Mouse (Mus musculus): Measurements from ENCODE around the gene Ift122. TPM values are rescaled to one million over a fixed set of nuclear protein-coding genes. Genes with fewer than 3 reads are reported as not detected.
A peak's percentile ranks its signal among the peaks of the same experiment; 100 is the strongest.

Gene Ift122
- 18.8 and 18.9 TPM in 2 replicates for polyA plus RNA-seq (2015; fragmentation: Nextera tagmentation; extraction: Ambion mirVana)

DNA sequence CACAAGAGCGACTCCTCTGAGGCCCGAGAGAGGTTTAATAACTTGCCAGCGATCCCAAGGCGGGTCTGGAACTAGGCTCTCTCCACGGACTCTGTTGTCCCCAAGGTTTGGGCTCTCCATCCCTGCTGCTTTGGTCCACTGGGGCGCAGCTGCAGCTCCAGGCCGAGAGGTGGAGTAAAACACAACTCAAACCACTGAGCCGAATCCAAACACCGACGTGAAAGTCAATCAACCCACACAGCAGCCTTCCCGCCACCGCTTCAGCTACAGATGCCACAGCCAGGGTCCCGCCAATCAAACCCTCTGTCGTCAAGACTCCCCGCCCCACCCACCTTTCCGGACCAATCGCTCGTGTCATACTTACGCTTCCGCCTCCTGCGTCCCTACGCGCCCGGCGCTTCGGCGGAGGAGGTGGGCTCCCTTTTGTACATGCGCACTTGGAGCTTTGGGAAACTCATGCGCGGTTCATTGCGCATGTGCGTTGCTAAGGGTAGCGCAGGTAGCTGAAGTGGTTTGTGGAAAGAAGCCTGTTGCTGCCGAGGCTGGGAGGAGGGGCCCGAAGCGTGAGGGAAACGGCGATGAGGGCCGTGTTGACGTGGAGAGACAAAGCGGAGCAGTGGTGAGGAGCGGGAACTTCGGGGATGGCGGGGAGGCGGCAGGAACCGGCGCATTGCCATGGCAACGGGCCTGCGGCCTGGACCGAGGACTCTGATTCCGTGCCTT lies at the start of gene Ift122, which contains the start of gene Mbd4:
Gene Ift122, plus strand, starts transcription at position 380 of the 723 bp plus-strand sequence.
Gene Mbd4, minus strand, starts transcription at position 281 of the 723 bp plus-strand sequence.
- Histone ChIP-seq H3K4me2 (peak within 1 kb of the TSS; percentile 71), H3K4me3 (replicated peaks) (peak within 1 kb of the TSS; percentile 67), H3K27ac (peak within 1 kb of the TSS; percentile 90), H3K27me3 (replicated peaks) (no peaks in the 10 kb centered on the region), H3K9ac (peak within 1 kb of the TSS; percentile 53), H3K9me3 (no peaks in the 10 kb centered on the region), H3K36me3 (peaks cover 6% of the 10 kb centered on the region; the same call in 1 of the 2 replicates), H3K4me1 (peaks cover 12% of the 10 kb centered on the region; the same call in 1 of the 2 replicates)
- under 1% methylated on average over 51 of the region's 51 CpGs for WGBS
- peak; percentile 98 for ATAC-seq (ENCODE audit: insufficient read depth, low FRiP score, low read depth)

DNA sequence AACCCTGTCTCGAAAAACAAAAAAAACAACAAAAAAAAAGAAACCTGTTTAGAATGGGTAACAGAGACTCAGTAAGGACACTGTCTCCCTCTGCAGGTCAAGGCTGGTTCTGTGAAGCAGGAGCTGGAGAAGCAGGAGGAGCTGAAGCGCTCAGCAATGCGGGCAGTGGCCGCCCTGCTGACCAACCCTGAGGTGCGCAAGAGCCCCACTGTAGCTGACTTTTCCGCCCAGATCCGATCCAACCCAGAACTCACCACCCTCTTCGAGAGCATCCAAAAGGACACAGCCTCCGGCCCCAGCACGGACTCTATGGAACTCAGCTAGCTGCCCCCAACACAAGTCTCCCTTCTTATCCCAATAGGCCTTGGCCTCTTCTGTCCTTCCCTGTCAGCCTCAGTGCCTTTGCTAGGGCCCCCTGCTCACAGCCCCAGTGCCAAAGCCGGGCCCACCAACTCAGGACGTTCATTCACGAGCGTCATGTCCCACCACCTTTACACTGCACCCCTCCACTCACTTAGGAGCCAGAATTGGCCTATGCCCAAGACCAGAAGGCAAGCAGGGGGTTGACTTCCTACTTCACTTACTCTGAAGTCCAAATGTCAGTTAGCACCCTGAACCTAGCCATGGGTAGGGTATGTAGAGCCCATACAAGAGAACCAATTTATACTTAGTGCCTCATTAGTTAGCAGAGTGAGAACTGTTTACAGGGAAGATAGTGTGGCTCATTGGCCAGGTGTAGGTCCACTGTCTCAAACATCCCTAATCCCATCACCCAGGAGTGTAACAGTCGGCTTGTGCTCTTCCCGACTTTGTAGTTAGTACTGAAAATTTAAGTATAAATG lies 49.5 kb upstream of the Ift122 start:
- Histone ChIP-seq H3K4me3 (replicated peaks) (no peak overlapping the region), H3K4me1 (peaks cover 18% of the 10 kb centered on the region), H3K27me3 (replicated peaks) (no peaks in the 10 kb centered on the region), H3K27ac (no peak overlapping the region), H3K9me3 (no peaks in the 10 kb centered on the region), H3K4me2 (no peak overlapping the region), H3K9ac (no peak overlapping the region), H3K36me3 (peaks cover 49% of the 10 kb centered on the region)
- 41% methylated on average over 16 of the region's 16 CpGs for WGBS
- peak; percentile 48; the same call in 1 of the 2 replicates for ATAC-seq (ENCODE audit: insufficient read depth, low FRiP score, low read depth)

DNA sequence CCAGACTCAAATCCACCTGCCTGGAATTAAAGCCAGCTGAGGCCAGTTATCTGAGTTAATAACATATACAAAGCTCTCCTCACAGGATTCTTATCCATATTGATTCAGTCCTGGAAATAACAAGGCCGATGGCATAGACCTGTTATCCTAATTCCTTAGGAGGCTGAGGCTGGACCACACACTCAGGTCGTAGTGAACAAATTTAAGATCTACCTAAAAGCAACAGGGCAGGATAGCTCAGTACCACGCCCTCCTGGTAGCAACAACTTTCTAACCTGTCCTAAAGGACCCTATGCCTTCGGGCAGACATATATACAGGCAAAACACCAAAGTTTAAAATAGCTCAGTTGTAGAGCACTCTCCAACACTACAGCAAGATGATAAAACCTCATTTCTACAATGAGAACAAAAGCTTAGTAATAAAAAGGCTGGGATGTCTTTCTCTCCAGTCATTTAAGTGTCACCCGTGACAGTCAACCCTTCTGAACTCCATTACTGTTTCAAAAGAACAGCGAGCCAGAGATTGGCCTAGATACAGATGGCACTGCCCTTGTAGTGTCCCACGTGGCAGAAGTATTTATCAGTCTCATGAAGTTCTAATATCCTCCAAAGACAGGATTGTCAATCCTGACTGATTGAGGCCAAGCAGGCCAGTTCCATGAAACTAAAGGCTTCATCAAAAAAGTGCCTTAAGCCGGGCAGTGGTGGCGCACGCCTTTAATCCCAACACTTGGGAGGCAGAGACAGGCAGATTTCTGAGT lies 48.7 kb upstream of the Ift122 start:
- no peak for ATAC-seq (ENCODE audit: insufficient read depth, low FRiP score, low read depth)
- no peaks in the 10 kb centered on the region for H3K27me3 ChIP-seq (replicated peaks)
- H3K4me2 ChIP-seq: no peak overlapping the region
- peaks cover 45% of the 10 kb centered on the region for H3K36me3 ChIP-seq
- WGBS: 65% methylated on average over 10 of the region's 10 CpGs
- no peak overlapping the region for H3K9ac ChIP-seq
- no peak overlapping the region for H3K27ac ChIP-seq
- no peak overlapping the region for H3K4me3 ChIP-seq (replicated peaks)
- H3K9me3 ChIP-seq: no peaks in the 10 kb centered on the region
- peaks cover 18% of the 10 kb centered on the region for H3K4me1 ChIP-seq

DNA sequence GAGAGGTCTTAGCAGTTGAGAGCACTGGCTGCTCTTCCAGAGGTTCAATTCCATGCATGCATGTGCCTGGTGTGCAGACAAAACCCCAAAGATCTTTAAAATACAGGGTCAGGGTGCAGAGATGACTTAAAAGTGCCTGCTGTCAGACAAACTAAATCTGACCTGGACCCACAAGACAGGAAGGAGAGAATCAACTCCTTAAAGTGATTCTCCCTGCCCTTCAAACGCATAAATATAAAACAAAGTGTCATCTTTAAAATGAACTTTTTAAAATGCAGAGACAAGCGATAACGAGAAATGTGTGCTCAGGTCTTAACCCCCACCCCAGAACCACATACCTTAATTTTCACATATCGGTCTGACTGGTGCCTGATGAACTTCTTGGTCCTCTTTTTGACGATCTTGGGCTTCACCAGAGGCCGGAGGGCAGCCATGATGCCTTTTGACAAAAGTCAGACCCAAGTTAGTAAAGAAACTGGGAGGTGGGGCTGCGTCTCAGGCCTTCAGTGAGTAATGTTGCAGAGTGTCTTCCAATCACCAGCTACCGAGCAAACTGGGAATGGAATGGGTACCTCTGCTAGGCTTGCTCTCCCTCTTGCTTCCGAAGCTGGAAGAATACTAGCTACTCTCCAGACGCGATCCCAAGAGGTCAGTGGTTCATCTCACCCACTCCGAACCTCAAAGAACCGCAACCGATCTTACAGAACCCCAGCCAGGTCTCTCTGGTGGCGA lies 45.6 kb upstream of the Ift122 start:
- Histone ChIP-seq H3K9me3 (no peaks in the 10 kb centered on the region), H3K27ac (peak overlapping the region; percentile 96), H3K36me3 (peaks cover 30% of the 10 kb centered on the region), H3K4me3 (replicated peaks) (peak overlapping the region; percentile 98), H3K4me1 (peaks cover 18% of the 10 kb centered on the region), H3K27me3 (replicated peaks) (no peaks in the 10 kb centered on the region), H3K4me2 (peak overlapping the region; percentile 85), H3K9ac (peak overlapping the region; percentile 92)
- 2% methylated on average over 15 of the region's 15 CpGs for WGBS
- ATAC-seq (ENCODE audit: insufficient read depth, low FRiP score, low read depth): no peak

DNA sequence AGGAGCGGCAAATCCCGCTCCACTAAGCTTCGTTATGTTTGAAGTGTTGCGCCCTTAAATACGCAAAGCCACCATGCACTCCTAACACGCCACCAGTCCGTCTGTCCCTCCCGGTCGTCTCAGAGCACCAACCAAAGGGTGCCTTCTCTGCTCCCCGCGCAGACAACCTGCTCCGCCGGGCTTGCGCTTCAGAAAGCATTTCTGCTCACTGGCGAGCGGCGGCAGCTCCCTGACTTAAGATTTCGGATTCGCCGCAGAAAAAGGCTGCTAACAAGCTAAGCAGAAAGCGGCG lies 45.1 kb upstream of the Ift122 start:
- Histone ChIP-seq H3K9ac (peak overlapping the region; percentile 92), H3K36me3 (peaks cover 28% of the 10 kb centered on the region), H3K27ac (peak overlapping the region; percentile 96), H3K4me3 (replicated peaks) (peak overlapping the region; percentile 98), H3K9me3 (no peaks in the 10 kb centered on the region), H3K27me3 (replicated peaks) (no peaks in the 10 kb centered on the region), H3K4me2 (peak overlapping the region; percentile 85), H3K4me1 (peaks cover 18% of the 10 kb centered on the region)
- WGBS: under 1% methylated on average over 22 of the region's 22 CpGs
- no peak for ATAC-seq (ENCODE audit: insufficient read depth, low FRiP score, low read depth)

DNA sequence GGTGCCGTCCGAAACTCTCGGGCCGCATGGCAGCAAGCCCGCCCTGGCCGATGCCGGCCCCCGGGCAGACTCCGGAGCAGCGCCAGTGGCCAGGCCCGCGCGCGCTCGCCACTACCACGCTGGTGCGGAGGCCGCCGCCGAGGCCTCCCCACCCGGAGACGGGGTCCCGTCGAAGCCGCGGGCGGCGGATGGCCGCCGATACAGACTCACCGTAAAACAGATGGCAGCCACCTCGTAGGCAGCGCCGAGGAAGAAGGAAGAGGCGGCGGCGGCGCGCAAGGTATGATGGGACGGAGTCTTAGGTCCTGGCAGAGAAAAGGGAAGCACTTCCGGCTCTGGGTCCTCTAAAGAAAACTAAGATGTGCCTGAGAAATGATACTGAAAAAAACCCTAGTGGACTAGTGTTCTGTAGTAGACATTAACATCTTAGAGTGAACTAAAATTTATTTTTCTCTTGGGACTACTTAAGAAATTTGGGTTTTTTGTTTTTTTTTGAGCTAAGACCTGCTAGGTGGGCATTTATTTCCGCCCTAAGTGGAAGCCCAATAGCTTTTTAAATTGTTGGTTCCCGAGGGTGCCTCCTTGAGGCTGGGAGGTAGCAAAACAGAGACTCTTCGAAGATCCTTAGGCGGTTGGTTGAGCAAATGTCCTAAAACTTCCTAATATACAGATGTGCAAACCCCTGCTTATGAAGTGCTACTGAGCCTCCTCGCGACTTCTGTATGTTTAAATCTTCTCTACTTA lies 44.6 kb upstream of the Ift122 start, which contains the start of gene Rpl32:
Gene Rpl32, minus strand, starts transcription at position 260 of the 744 bp plus-strand sequence.
- Histone ChIP-seq H3K9ac (peak within 1 kb of the TSS; percentile 92), H3K4me3 (replicated peaks) (peak within 1 kb of the TSS; percentile 98), H3K27ac (peak within 1 kb of the TSS; percentile 96), H3K4me2 (peak within 1 kb of the TSS; percentile 85), H3K9me3 (no peaks in the 10 kb centered on the region), H3K27me3 (replicated peaks) (no peaks in the 10 kb centered on the region), H3K36me3 (peaks cover 28% of the 10 kb centered on the region), H3K4me1 (peaks cover 18% of the 10 kb centered on the region)
- under 1% methylated on average over 47 of the region's 47 CpGs for WGBS
- peak; percentile 83; the same call in 1 of the 2 replicates for ATAC-seq (ENCODE audit: insufficient read depth, low FRiP score, low read depth)

DNA sequence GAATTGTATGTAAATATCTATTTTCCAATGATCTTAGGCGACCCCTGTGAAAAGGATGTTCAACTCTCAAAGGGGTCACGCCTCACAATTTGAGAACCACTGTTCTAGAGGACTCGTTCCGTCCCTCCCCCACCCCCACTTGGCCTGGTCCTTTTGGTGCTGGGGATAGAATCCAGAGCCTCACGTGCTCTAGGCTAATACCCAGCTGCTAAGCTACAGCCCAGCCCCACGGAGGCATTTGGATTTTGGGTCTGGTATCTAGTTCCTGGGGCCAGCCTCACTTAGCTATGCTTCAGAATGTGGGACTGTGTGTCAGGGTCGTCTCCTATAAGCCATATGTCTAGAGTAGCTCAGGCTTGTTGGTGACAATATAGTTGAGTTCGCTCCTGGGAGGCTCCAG lies 41.7 kb upstream of the Ift122 start:
- 66% methylated on average over 8 of the region's 8 CpGs for WGBS

DNA sequence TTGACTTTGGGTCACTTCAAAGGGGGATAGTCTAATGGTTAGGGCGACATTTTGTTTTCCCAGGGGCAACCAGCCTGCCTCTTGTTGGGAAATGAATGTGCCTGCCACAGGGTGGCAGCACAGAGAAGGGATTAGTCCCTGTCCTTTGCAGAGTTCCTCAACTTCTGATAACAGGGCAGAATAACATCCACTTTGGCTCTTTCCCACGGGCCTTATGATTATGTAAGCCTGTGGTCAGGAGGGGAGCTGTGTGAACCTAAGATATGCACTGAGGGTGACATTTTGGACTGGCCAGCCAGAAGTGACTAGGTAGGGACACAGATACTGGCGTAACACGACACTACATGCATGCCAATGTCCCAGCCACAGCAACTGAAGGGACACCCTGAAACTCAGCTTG lies 39.2 kb upstream of the Ift122 start:
- Histone ChIP-seq H3K36me3 (no peaks in the 10 kb centered on the region), H3K9me3 (no peaks in the 10 kb centered on the region), H3K4me1 (no peaks in the 10 kb centered on the region), H3K4me3 (replicated peaks) (no peak overlapping the region), H3K4me2 (no peak overlapping the region), H3K27ac (no peak overlapping the region), H3K27me3 (replicated peaks) (no peaks in the 10 kb centered on the region), H3K9ac (no peak overlapping the region)
- ATAC-seq (ENCODE audit: insufficient read depth, low FRiP score, low read depth): no peak
- WGBS: 29% methylated on average over 4 of the region's 4 CpGs

More for the DNA sequence above, 41.7 kb upstream of the Ift122 start:
- Histone ChIP-seq H3K4me2 (no peak overlapping the region), H3K9ac (no peak overlapping the region), H3K27me3 (replicated peaks) (no peaks in the 10 kb centered on the region), H3K4me3 (replicated peaks) (no peak overlapping the region), H3K27ac (no peak overlapping the region), H3K9me3 (no peaks in the 10 kb centered on the region), H3K36me3 (peaks cover 8% of the 10 kb centered on the region; the same call in 1 of the 2 replicates), H3K4me1 (peaks cover 8% of the 10 kb centered on the region)
- no peak for ATAC-seq (ENCODE audit: insufficient read depth, low FRiP score, low read depth)

DNA sequence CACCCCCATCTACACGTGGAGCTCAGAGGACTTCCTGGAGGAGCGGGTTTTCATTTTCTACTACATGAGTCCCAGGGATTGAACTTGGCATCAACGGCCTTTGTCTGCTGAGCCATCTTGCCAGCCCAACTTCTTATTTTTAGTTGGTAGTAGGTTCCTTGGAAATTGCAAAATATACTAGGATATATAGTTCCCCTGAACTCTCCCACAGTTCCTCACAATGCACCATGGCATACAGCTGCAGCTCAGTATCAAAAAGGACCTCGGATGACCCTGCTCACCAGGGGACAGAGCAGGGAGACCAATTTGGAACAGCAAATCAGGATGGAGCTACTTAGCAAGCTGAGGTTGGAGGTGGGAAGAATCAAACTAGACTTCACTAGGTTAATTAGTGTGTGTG lies 38.2 kb upstream of the Ift122 start:
- H3K4me1 ChIP-seq: no peaks in the 10 kb centered on the region
- no peak overlapping the region for H3K4me2 ChIP-seq
- no peak for ATAC-seq (ENCODE audit: insufficient read depth, low FRiP score, low read depth)
- 78% methylated on average over 4 of the region's 4 CpGs for WGBS
- no peaks in the 10 kb centered on the region for H3K9me3 ChIP-seq
- H3K4me3 ChIP-seq (replicated peaks): no peak overlapping the region
- H3K36me3 ChIP-seq: no peaks in the 10 kb centered on the region
- H3K9ac ChIP-seq: no peak overlapping the region
- H3K27ac ChIP-seq: no peak overlapping the region
- no peaks in the 10 kb centered on the region for H3K27me3 ChIP-seq (replicated peaks)

DNA sequence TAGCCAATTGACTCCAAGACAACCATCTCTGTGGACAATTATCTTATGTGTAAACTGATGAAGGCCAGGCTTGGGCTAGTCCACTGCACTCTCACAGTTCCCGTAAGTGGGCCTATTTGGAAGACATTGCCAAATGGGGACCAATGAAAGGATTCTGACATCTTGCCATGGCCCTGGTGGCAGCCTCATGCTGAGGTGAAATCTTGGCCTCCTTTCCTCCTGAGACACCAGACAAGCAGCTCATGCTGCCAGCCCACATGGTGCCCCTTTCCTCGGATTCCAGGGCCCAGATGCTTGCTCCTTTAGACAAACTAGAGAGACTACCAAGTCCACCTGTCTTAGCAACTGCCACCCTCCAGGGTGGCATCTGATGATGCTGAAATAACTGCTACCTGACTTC lies 35.1 kb upstream of the Ift122 start:
- no peak overlapping the region for H3K4me3 ChIP-seq (replicated peaks)
- no peak overlapping the region for H3K4me2 ChIP-seq
- no peak for ATAC-seq (ENCODE audit: insufficient read depth, low FRiP score, low read depth)
- H3K27ac ChIP-seq: no peak overlapping the region
- H3K36me3 ChIP-seq: no peaks in the 10 kb centered on the region
- H3K4me1 ChIP-seq: no peaks in the 10 kb centered on the region
- 73% methylated on average over 2 of the region's 2 CpGs for WGBS
- no peaks in the 10 kb centered on the region for H3K27me3 ChIP-seq (replicated peaks)
- no peak overlapping the region for H3K9ac ChIP-seq
- H3K9me3 ChIP-seq: no peaks in the 10 kb centered on the region

Measured in stomach, embryonic 15.5 days (tissue).